Mouse (Mus musculus): ENCODE data around the gene Lman2. TPM values are rescaled to one million over a fixed set of nuclear protein-coding genes. Genes with fewer than 3 reads are reported as not detected.

Lman2 gene
- total RNA-seq, 1 experiment: 195 TPM

- in situ Hi-C loops (cut with MboI; ENCODE audit: low sequenced_read_pairs in 2 of 2, unreplicated experiment in 2 of 2): no loop called here
- Histone ChIP-seq H3K4me3 (ENCODE audit: insufficient read depth in 1 of 2, low read depth in 1 of 2, low read length in 2 of 2, poor library complexity in 1 of 2, severe bottlenecking in 1 of 2) (peak overlapping the region; percentile 92 to 97), H3K27ac (ENCODE audit: insufficient read depth, low read depth, low read length, poor library complexity, severe bottlenecking) (peak overlapping the region; percentile 72), H3K4me1 (ENCODE audit: control insufficient read depth in 2 of 2, insufficient read depth in 2 of 2, low read length in 2 of 2, poor library complexity in 1 of 2) (peaks cover 3 to 21% of the 10 kb centered on the region in 2 experiments; a peak in 3 of 4 replicates), H3K9me3 (ENCODE audit: control insufficient read depth, insufficient read depth, low read depth, low read length) (no peaks in the 10 kb centered on the region), H3K36me3 (ENCODE audit: control insufficient read depth, insufficient read depth, low read length, poor library complexity, severe bottlenecking) (peaks cover 37% of the 10 kb centered on the region), H3K9ac (ENCODE audit: insufficient read depth, low read depth, low read length, poor library complexity, severe bottlenecking) (peak overlapping the region; percentile 91)
- DNase-seq (ENCODE audit: low read depth, low spot score): no peak
- TF ChIP-seq HCFC1 (IDR thresholded peaks at IDR 0.05; ENCODE audit: borderline replicate concordance, insufficient read depth, low read length) (peak; percentile 13; the same call in 1 of the 2 replicates), MAFK (IDR thresholded peaks at IDR 0.05; ENCODE audit: insufficient read depth, low read depth, low read length) (no peak)
Measured at GRCm38 (mm10) chr13:55322130-55322825, 40.3 kb downstream of the Lman2 start.

- peak; percentile 73 for DNase-seq (ENCODE audit: low read depth, low spot score)
- peaks cover 3 to 19% of the 10 kb centered on the region in 2 experiments; a peak in 3 of 4 replicates for H3K4me1 ChIP-seq (ENCODE audit: control insufficient read depth in 2 of 2, insufficient read depth in 2 of 2, low read length in 2 of 2, poor library complexity in 1 of 2)
- TF ChIP-seq HCFC1 (IDR thresholded peaks at IDR 0.05; ENCODE audit: borderline replicate concordance, insufficient read depth, low read length): peak; percentile 54; the same call in 1 of the 2 replicates
- no peak for TF ChIP-seq MAFK (IDR thresholded peaks at IDR 0.05; ENCODE audit: insufficient read depth, low read depth, low read length)
- no peak for TF ChIP-seq CHD2 (IDR thresholded peaks at IDR 0.05; ENCODE audit: low read depth, low read length)
- no peak for TF ChIP-seq ZNF384 (IDR thresholded peaks at IDR 0.05; ENCODE audit: low read depth, low read length)
- TF ChIP-seq ZC3H11A (IDR thresholded peaks at IDR 0.05; ENCODE audit: borderline replicate concordance, low read depth, low read length): no peak
- in situ Hi-C loops (cut with MboI; ENCODE audit: low sequenced_read_pairs in 2 of 2, unreplicated experiment in 2 of 2): no loop called here
- H3K27ac ChIP-seq (ENCODE audit: insufficient read depth, low read depth, low read length, poor library complexity, severe bottlenecking): peak within 1 kb of the TSS; percentile 72
- H3K36me3 ChIP-seq (ENCODE audit: control insufficient read depth, insufficient read depth, low read length, poor library complexity, severe bottlenecking): peaks cover 41% of the 10 kb centered on the region
- no peaks in the 10 kb centered on the region for H3K9me3 ChIP-seq (ENCODE audit: control insufficient read depth, insufficient read depth, low read depth, low read length)
- peak within 1 kb of the TSS; percentile 91 for H3K9ac ChIP-seq (ENCODE audit: insufficient read depth, low read depth, low read length, poor library complexity, severe bottlenecking)
- H3K4me3 ChIP-seq (ENCODE audit: insufficient read depth in 1 of 2, low read depth in 1 of 2, low read length in 2 of 2, poor library complexity in 1 of 2, severe bottlenecking in 1 of 2): peak within 1 kb of the TSS; percentile 92 to 97
Measured at GRCm38 (mm10) chr13:55321434-55322129, 41.0 kb downstream of the Lman2 start, which contains the start of gene Rab24. Rab24 (minus strand) TSS chr13:55321946.

GRCm38 (mm10) chr13:55319931-55320533 lies 42.6 kb downstream of the Lman2 start, which contains the start of gene Prelid1:
Prelid1 (plus strand) TSS chr13:55320500.
- in situ Hi-C loops (cut with MboI; ENCODE audit: low sequenced_read_pairs in 2 of 2, unreplicated experiment in 2 of 2): no loop called here
- Histone ChIP-seq H3K36me3 (ENCODE audit: control insufficient read depth, insufficient read depth, low read length, poor library complexity, severe bottlenecking) (peaks cover 35% of the 10 kb centered on the region), H3K27ac (ENCODE audit: insufficient read depth, low read depth, low read length, poor library complexity, severe bottlenecking) (no peak within 1 kb of the TSS), H3K9ac (ENCODE audit: insufficient read depth, low read depth, low read length, poor library complexity, severe bottlenecking) (peak within 1 kb of the TSS; percentile 86), H3K4me1 (ENCODE audit: control insufficient read depth in 2 of 2, insufficient read depth in 2 of 2, low read length in 2 of 2, poor library complexity in 1 of 2) (peaks cover 3 to 13% of the 10 kb centered on the region in 2 experiments; a peak in 2 of 4 replicates), H3K4me3 (ENCODE audit: insufficient read depth in 1 of 2, low read depth in 1 of 2, low read length in 2 of 2, poor library complexity in 1 of 2, severe bottlenecking in 1 of 2) (peak within 1 kb of the TSS; percentile 92 to 97), H3K9me3 (ENCODE audit: control insufficient read depth, insufficient read depth, low read depth, low read length) (no peaks in the 10 kb centered on the region)
- DNase-seq (ENCODE audit: low read depth, low spot score): no peak
- no peak for TF ChIP-seq HCFC1 (IDR thresholded peaks at IDR 0.05; ENCODE audit: borderline replicate concordance, insufficient read depth, low read length)
- no peak for TF ChIP-seq ZNF384 (IDR thresholded peaks at IDR 0.05; ENCODE audit: low read depth, low read length)
- no peak for TF ChIP-seq CHD2 (IDR thresholded peaks at IDR 0.05; ENCODE audit: low read depth, low read length)
- TF ChIP-seq ZC3H11A (IDR thresholded peaks at IDR 0.05; ENCODE audit: borderline replicate concordance, low read depth, low read length): no peak

GRCm38 (mm10) chr13:55318351-55318750 lies 44.2 kb downstream of the Lman2 start:
- DNase-seq (ENCODE audit: low read depth, low spot score): no peak
- TF ChIP-seq MAFK (IDR thresholded peaks at IDR 0.05; ENCODE audit: insufficient read depth, low read depth, low read length) (no peak), ZC3H11A (IDR thresholded peaks at IDR 0.05; ENCODE audit: borderline replicate concordance, low read depth, low read length) (no peak), ZNF384 (IDR thresholded peaks at IDR 0.05; ENCODE audit: low read depth, low read length) (no peak), CHD2 (IDR thresholded peaks at IDR 0.05; ENCODE audit: low read depth, low read length) (no peak), HCFC1 (IDR thresholded peaks at IDR 0.05; ENCODE audit: borderline replicate concordance, insufficient read depth, low read length) (no peak)
- in situ Hi-C loops (cut with MboI; ENCODE audit: low sequenced_read_pairs in 2 of 2, unreplicated experiment in 2 of 2): no loop called here
- H3K9ac ChIP-seq (ENCODE audit: insufficient read depth, low read depth, low read length, poor library complexity, severe bottlenecking): no peak overlapping the region
- H3K4me3 ChIP-seq (ENCODE audit: insufficient read depth in 1 of 2, low read depth in 1 of 2, low read length in 2 of 2, poor library complexity in 1 of 2, severe bottlenecking in 1 of 2): no peak overlapping the region
- H3K4me1 ChIP-seq (ENCODE audit: control insufficient read depth in 2 of 2, insufficient read depth in 2 of 2, low read length in 2 of 2, poor library complexity in 1 of 2): peaks cover 0 to 6% of the 10 kb centered on the region in 2 experiments; a peak in 1 of 4 replicates
- peaks cover 39% of the 10 kb centered on the region for H3K36me3 ChIP-seq (ENCODE audit: control insufficient read depth, insufficient read depth, low read length, poor library complexity, severe bottlenecking)
- no peaks in the 10 kb centered on the region for H3K9me3 ChIP-seq (ENCODE audit: control insufficient read depth, insufficient read depth, low read depth, low read length)
- H3K27ac ChIP-seq (ENCODE audit: insufficient read depth, low read depth, low read length, poor library complexity, severe bottlenecking): no peak overlapping the region
